Mouse (Mus musculus) neural tube, embryonic 11.5 days (tissue): ENCODE results near the gene Kcnn3. TPM values are rescaled to one million over a fixed set of nuclear protein-coding genes. Genes with fewer than 3 reads are reported as not detected.

Experiments used
- ATAC-seq: fragments of 200-750 bp; cut with Nextera tagmentation; 2 replicates; pipeline ENCODE4 v1.8.0; 2017; ENCODE audit warnings: moderate number of reproducible peaks, mild to moderate bottlenecking, moderate TSS enrichment, moderate library complexity; ENCODE audit not compliant: insufficient read depth, low FRiP score, low TSS enrichment
- DNase-seq: peaks from one replicate; pipeline ENCODE4 v3.0.0-alpha.2; 2015; ENCODE audit warnings: low spot score
- H3K27ac ChIP-seq: fragments of 300-500 bp; sonication (generic); 2 replicates; pipeline ENCODE4 v1.5.1; 2014; ENCODE audit warnings: low read depth, mild to moderate bottlenecking, low read length
- H3K27me3 ChIP-seq: fragments of 300-500 bp; sonication (generic); 2 replicates; pipeline ENCODE4 v1.6.1; 2014; ENCODE audit warnings: mild to moderate bottlenecking, low read length, mixed read lengths; ENCODE audit not compliant: control insufficient read depth, insufficient read depth
- H3K36me3 ChIP-seq: fragments of 300-500 bp; sonication (generic); 2 replicates; pipeline ENCODE4 v1.6.1; 2014; ENCODE audit warnings: mild to moderate bottlenecking, low read length, moderate library complexity, mixed read lengths; ENCODE audit not compliant: control insufficient read depth, insufficient read depth
- H3K4me1 ChIP-seq: fragments of 300-500 bp; sonication (generic); 2 replicates; pipeline ENCODE4 v1.6.1; 2014; ENCODE audit warnings: low read length, mixed read lengths; ENCODE audit not compliant: control insufficient read depth, insufficient read depth
- H3K4me2 ChIP-seq: fragments of 300-500 bp; sonication (generic); 2 replicates; pipeline ENCODE4 v1.6.1; 2014; ENCODE audit warnings: low read depth, mild to moderate bottlenecking, moderate library complexity
- H3K4me3 ChIP-seq: fragments of 300-500 bp; sonication (generic); 2 replicates; pipeline ENCODE4 v1.5.1; 2014; ENCODE audit warnings: low read depth, low read length
- H3K9ac ChIP-seq: fragments of 300-500 bp; sonication (generic); 2 replicates; pipeline ENCODE4 v1.6.1; 2014; ENCODE audit warnings: mild to moderate bottlenecking, low read length
- H3K9me3 ChIP-seq: fragments of 300-500 bp; sonication (generic); 2 replicates; pipeline ENCODE4 v1.6.1; 2016; ENCODE audit warnings: low read length; ENCODE audit not compliant: control insufficient read depth
- WGBS: fragments of 180-500 bp; shearing (Covaris S2); extraction: QIAGEN DNeasy Blood & Tissue Kit; methylation state at CpG from one replicate; pipeline ENCODE4 v1.1.7; 2014; 5-methylcytosine and 5-hydroxymethylcytosine counted together
- polyA plus RNA-seq: library from polyadenylated mRNA; unstranded; fragments of >200 nt; fragmentation: Nextera tagmentation; extraction: Ambion mirVana; gene quantifications from 2 replicates; pipeline ENCODE4 v1.2.1, GENCODE M21; 2014

Kcnn3 gene
- polyA plus RNA-seq, 1 experiment from 2014 or later, result 1.9 TPM

DNA sequence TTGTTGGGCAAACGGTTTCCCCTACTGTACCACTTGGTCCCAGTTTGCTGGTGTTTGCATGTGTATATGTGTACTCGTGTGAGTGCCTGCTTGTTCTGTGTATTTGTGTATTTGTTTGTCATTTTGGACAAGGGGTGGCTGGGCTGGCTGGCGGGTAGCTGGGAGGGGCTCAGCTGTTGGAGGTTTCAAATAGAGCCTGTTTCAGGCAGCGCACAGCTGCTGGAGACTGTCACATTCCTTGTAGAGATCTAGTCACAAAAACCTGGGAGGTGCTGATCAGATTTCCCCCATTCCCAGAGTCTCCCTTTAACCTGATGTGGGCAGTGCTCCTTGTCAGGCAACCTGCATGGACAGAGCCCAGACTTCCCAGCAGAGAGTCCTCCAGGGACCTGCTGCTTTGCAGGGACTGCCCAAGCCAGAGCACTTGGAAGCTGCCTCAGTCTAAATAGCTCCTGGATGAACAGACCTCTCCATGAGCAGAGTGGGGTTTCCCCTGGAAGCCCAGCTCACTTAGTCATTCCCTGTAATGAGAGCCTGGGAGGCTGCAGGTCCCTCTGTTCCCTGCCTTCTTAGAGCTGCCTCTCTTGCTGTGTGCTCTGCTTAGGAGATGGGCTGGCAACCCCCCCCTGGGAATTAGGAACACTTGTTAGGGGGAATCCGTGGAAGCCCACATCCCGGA, 2.6 kb downstream of the Kcnn3 start:
- Histone ChIP-seq H3K36me3 (no peaks in the 10 kb centered on the region), H3K27ac (no peak overlapping the region), H3K27me3 (peaks cover 19% of the 10 kb centered on the region; the same call in 1 of the 2 replicates), H3K4me1 (peaks cover 10% of the 10 kb centered on the region), H3K9me3 (no peaks in the 10 kb centered on the region), H3K4me2 (peak overlapping the region; percentile 74), H3K9ac (no peak overlapping the region), H3K4me3 (no peak overlapping the region; the same call in 1 of the 2 replicates)
- WGBS, result 43% methylated on average over 6 of the region's 6 CpGs
- ATAC-seq, result no peak
- no peak for DNase-seq

DNA sequence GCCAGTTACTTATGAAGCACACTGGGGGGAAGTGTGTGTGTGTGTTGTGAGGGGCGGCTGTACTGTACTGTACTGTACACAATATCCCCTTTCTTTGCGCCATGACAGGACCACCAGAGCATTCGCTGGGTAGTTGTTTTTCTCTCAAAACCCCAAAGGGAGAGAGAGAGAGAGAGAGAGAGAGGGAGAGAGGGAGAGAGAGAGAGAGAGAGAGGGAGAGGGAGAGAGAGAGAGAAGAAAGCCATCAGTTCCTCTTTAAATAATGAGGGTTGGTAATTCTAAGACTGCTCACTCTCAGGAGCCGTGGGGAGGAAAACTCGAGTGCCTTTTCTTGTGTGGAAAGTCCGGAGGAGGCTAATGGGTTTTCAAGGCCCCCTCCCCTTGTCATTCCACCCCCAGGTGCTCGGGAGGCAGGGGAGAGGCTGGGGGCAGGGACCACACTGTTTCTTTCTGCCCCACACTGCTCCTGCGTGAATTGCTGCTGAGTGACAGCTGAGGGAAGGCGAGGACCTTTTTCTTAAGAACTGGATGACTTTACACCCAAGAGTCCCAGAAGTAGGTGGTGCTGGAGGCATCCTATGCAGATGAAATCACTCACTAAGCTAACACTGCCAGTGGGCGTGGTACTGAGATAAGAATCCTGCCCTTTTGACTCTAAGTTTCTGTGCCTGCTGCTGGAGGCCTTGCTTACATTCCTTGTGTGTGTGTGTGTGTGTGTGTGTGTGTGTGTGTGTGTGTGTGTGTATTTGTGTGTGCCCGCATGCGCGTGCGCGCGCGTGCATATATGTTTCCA, 6.5 kb downstream of the Kcnn3 start:
- WGBS, result 66% methylated on average over 17 of the region's 17 CpGs
- H3K4me1 ChIP-seq, result no peaks in the 10 kb centered on the region; the same call in 1 of the 2 replicates
- ATAC-seq (no peak), DNase-seq (no peak)
- H3K9me3 ChIP-seq, result no peaks in the 10 kb centered on the region
- H3K36me3 ChIP-seq, result no peaks in the 10 kb centered on the region; the same call in 1 of the 2 replicates
- H3K27me3 ChIP-seq, result peaks cover 13% of the 10 kb centered on the region; the same call in 1 of the 2 replicates
- no peak overlapping the region for H3K9ac ChIP-seq
- no peak overlapping the region for H3K4me2 ChIP-seq
- H3K4me3 ChIP-seq, result no peak overlapping the region
- H3K27ac ChIP-seq, result no peak overlapping the region

DNA sequence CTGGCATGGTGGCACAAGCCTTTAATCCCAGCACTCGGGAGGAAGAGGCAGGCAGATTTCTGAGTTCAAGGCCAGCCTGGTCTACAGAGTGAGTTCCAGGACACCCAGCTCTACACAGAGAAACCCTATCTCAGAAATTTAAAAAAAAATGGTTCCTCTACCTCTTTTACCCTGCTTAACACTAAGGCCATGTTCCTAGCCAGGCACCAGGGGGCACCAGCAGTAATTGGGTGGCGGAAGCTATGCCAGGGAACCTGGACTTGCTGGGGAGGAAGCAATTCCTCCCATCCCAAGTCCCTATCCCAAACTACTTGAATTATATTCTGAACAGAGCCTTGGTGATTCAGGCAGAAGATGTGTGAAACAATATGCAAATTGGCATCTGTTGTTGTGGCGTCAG, 9.8 kb downstream of the Kcnn3 start:
- DNase-seq, result no peak
- 82% methylated on average over 3 of the region's 3 CpGs for WGBS
- Histone ChIP-seq H3K4me1 (no peaks in the 10 kb centered on the region), H3K4me3 (no peak overlapping the region), H3K27ac (no peak overlapping the region), H3K27me3 (no peaks in the 10 kb centered on the region), H3K9ac (no peak overlapping the region), H3K4me2 (no peak overlapping the region), H3K36me3 (no peaks in the 10 kb centered on the region; the same call in 1 of the 2 replicates), H3K9me3 (no peaks in the 10 kb centered on the region)
- ATAC-seq, result no peak

DNA sequence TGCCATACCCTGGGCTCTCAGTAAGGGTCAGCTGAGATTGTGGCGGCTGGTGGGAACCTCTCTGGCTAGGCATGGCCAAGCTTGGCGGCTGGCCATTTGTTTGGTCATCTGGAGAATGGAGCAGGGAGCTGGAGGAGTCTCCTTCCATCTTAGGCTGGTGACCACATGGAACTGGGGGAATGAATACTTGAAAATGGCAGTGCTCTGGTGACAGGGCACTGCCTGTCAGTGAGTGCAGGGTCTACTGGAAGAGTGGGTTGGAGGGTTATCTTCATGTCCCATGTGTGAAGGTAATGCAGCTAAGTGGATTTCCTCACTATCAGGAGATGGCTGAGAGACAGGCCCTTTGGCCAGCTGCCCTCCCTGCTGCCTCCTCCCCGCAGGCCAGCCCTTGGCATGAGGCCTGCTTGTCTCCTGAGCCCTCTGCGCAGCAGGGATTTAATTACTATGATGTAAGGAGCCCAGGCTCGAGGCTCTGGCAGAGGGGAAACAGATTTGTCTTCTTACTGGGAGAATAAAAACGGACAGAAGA, 14.7 kb downstream of the Kcnn3 start:
- Histone ChIP-seq H3K27me3 (no peaks in the 10 kb centered on the region), H3K4me3 (no peak overlapping the region)
- no peak for ATAC-seq

DNA sequence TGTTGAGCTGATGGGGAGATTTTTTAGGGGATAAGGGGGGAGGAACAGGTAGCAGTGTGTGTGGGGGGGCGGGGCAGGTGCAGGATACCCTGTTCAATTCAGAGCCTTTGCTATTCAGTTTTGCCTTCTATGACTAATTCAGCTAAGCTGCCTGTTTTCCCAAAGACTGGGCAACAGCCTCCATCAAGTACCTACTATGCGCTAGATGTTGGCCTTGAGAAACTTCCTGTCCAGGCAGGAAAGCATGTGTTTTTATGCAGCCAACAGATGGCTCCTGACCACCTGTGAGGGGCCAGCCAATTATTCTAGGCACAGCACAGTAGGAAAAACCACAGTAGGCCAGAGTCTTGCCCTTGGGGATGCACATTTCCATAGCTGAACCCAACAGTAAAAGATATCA, 15.2 kb downstream of the Kcnn3 start:
- H3K27me3 ChIP-seq, result no peaks in the 10 kb centered on the region
- no peak overlapping the region for H3K27ac ChIP-seq
- H3K9me3 ChIP-seq, result no peaks in the 10 kb centered on the region
- 87% methylated on average over 2 of the region's 2 CpGs for WGBS
- H3K4me1 ChIP-seq, result no peaks in the 10 kb centered on the region
- no peak overlapping the region for H3K4me2 ChIP-seq
- DNase-seq (no peak), ATAC-seq (no peak)
- H3K4me3 ChIP-seq, result no peak overlapping the region
- no peaks in the 10 kb centered on the region for H3K36me3 ChIP-seq
- no peak overlapping the region for H3K9ac ChIP-seq

More for the DNA sequence above, 14.7 kb downstream of the Kcnn3 start:
- H3K4me2 ChIP-seq, result no peak overlapping the region
- H3K4me1 ChIP-seq, result no peaks in the 10 kb centered on the region
- H3K9me3 ChIP-seq, result no peaks in the 10 kb centered on the region
- DNase-seq, result no peak
- no peaks in the 10 kb centered on the region for H3K36me3 ChIP-seq
- no peak overlapping the region for H3K27ac ChIP-seq
- WGBS, result 55% methylated on average over 6 of the region's 6 CpGs
- no peak overlapping the region for H3K9ac ChIP-seq

DNA sequence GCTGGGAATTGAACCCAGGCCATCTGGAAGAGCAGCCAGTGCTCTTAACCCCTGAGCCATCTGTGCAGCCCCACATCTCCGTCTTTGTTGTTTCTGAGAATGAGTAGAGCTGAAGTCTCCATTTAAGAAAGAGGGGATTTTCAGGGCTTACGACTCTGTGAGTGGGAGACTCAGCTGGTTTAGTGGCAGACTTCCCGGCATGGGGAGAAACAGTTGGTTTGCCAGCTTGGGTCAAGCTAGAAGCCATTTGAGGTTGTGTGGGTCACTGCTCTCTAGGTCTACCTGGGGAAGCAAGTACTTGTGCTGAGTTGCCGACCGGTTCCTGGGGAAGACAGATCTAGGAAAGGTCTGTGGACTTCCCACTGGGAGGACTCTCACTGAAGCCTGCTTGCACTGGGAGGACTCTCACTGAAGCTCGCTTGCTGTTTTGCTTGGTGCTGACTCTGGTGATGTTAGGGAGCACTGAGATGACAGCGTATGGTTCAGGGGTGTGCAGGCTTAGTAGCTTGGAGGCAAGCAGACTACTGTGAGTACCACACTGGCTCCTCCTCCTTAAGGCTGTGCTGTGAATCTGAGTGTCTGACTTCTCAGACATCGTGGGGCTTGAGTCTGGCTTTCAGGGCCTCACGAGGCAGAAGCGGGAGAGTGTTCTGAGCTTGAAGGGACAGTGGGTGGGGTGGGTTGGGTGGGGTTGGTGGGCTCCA, 19.2 kb downstream of the Kcnn3 start:
- Histone ChIP-seq H3K4me3 (no peak overlapping the region), H3K4me2 (no peak overlapping the region), H3K9me3 (no peaks in the 10 kb centered on the region), H3K36me3 (no peaks in the 10 kb centered on the region), H3K4me1 (no peaks in the 10 kb centered on the region), H3K27me3 (no peaks in the 10 kb centered on the region), H3K9ac (no peak overlapping the region), H3K27ac (no peak overlapping the region)
- no peak for DNase-seq
- no peak for ATAC-seq
- WGBS, result 79% methylated on average over 10 of the region's 10 CpGs

DNA sequence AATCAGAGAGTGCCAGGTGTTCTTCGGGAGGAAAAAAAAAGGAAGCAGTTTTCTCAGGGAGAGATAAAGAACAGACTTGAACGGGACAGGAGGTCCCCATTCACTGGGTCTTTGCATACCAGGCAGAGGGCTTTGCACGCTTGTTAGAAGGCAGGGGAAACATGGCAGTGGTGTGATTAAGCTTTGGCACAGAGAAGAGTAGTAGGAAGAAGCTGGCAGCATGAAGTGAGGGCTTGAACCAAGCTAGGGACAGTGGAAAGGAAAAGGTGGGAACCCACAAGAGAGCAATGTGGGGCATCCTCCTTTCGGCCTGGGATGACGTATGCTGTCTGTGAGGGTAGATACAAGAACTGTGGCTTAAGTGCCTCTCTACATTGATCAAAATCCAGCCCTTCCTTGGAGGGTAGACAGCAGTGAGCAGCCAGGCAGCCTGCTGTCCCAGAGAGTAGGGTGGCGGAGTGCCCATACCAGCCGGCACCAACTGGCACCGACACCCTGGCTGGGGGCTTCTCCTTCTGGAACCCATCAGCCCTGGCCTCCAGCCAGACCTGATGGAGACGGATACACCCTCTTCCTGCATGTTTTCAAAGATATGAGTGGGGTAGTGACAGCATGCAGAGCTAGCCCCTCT, 19.9 kb downstream of the Kcnn3 start:
- no peaks in the 10 kb centered on the region for H3K27me3 ChIP-seq
- H3K27ac ChIP-seq, result no peak overlapping the region
- 86% methylated on average over 9 of the region's 9 CpGs for WGBS
- no peaks in the 10 kb centered on the region for H3K9me3 ChIP-seq
- no peaks in the 10 kb centered on the region for H3K4me1 ChIP-seq
- H3K9ac ChIP-seq, result no peak overlapping the region
- H3K4me2 ChIP-seq, result no peak overlapping the region
- no peaks in the 10 kb centered on the region for H3K36me3 ChIP-seq
- H3K4me3 ChIP-seq, result no peak overlapping the region
- ATAC-seq (no peak), DNase-seq (no peak)

DNA sequence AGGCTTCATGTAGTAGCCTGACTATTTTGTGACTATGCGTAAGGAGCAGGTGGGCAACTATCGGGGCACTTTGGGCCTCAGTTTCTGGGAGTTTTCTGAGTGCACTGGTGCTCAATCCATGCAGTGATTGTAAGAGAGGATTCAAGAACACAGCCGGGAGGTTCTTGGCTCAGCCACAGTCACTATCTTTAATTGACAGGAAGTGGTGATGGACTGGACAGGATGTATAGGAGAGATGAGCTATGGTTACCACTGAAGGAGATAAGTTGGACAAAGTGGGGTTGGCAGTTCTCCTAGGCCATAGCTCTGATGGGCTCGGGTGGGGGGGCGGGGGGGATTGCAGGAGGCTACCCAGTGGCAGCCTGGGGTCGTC, 20.4 kb downstream of the Kcnn3 start:
- no peaks in the 10 kb centered on the region for H3K9me3 ChIP-seq
- 85% methylated on average over 6 of the region's 6 CpGs for WGBS
- no peak for ATAC-seq
- H3K4me3 ChIP-seq, result no peak overlapping the region
- H3K4me1 ChIP-seq, result no peaks in the 10 kb centered on the region
- H3K9ac ChIP-seq, result no peak overlapping the region
- no peak overlapping the region for H3K4me2 ChIP-seq
- no peaks in the 10 kb centered on the region for H3K36me3 ChIP-seq
- no peak for DNase-seq
- no peak overlapping the region for H3K27ac ChIP-seq
- no peaks in the 10 kb centered on the region for H3K27me3 ChIP-seq
